Mouse (Mus musculus) lung, postnatal 10 days (tissue): ENCODE data around the gene Dner.
A peak's percentile ranks its signal among the peaks of the same experiment; 100 is the strongest.

Experiments used
- DNase-seq: peaks from one replicate; pipeline ENCODE4 v3.0.0; 2021

Gene Dner

GRCm38 (mm10) chr1:84628244-84628643, 67.8 kb downstream of the Dner start:
- DNase-seq, result no peak

GRCm38 (mm10) chr1:84622978-84623554, 73.0 kb downstream of the Dner start:
- no peak for DNase-seq

GRCm38 (mm10) chr1:84621308-84621707, 74.7 kb downstream of the Dner start:
- no peak for DNase-seq

GRCm38 (mm10) chr1:84619131-84619760, 76.8 kb downstream of the Dner start:
- DNase-seq, result no peak

- no peak for DNase-seq
These were observed 77.9 kb downstream of the Dner start for GRCm38 (mm10) chr1:84618094-84618493.

- DNase-seq, result no peak
These were observed 79.9 kb downstream of the Dner start for GRCm38 (mm10) chr1:84616133-84616532.

- no peak for DNase-seq
These were observed 81.4 kb downstream of the Dner start for GRCm38 (mm10) chr1:84614596-84614995.

GRCm38 (mm10) chr1:84613119-84613518, 82.9 kb downstream of the Dner start:
- no peak for DNase-seq

GRCm38 (mm10) chr1:84611331-84611730, 84.7 kb downstream of the Dner start:
- no peak for DNase-seq

- DNase-seq, result no peak
These were observed 97.0 kb downstream of the Dner start for GRCm38 (mm10) chr1:84599025-84599424.

- no peak for DNase-seq
These were observed 100.0 kb downstream of the Dner start for GRCm38 (mm10) chr1:84596023-84596422.

GRCm38 (mm10) chr1:84592394-84592793, 103.6 kb downstream of the Dner start:
- no peak for DNase-seq

- peak; percentile 9 for DNase-seq
These were observed 105.5 kb downstream of the Dner start for GRCm38 (mm10) chr1:84590534-84590933.

- DNase-seq, result peak; percentile 27
These were observed 110.6 kb downstream of the Dner start for GRCm38 (mm10) chr1:84585434-84585833.

- DNase-seq, result peak; percentile 55
These were observed 114.2 kb downstream of the Dner start for GRCm38 (mm10) chr1:84581812-84582211.

GRCm38 (mm10) chr1:84561841-84562240, 134.2 kb downstream of the Dner start:
- DNase-seq, result no peak

- no peak for DNase-seq
These were observed 134.6 kb downstream of the Dner start for GRCm38 (mm10) chr1:84561387-84561786.

- DNase-seq, result no peak
These were observed 139.2 kb downstream of the Dner start for GRCm38 (mm10) chr1:84556546-84557511.

GRCm38 (mm10) chr1:84552005-84552404, 144.0 kb downstream of the Dner start:
- no peak for DNase-seq

- no peak for DNase-seq
These were observed 146.0 kb downstream of the Dner start for GRCm38 (mm10) chr1:84550065-84550368.

- no peak for DNase-seq
These were observed 146.5 kb downstream of the Dner start for GRCm38 (mm10) chr1:84549367-84550064.

- DNase-seq, result no peak
These were observed 160.0 kb downstream of the Dner start for GRCm38 (mm10) chr1:84536069-84536468.

GRCm38 (mm10) chr1:84525514-84525913, 170.5 kb downstream of the Dner start:
- DNase-seq, result peak; percentile 29
